Mouse (Mus musculus) bone marrow macrophage, adult 2 months (primary cell): Measurements from ENCODE around the gene Rps6ka4. TPM values are rescaled to one million over a fixed set of nuclear protein-coding genes. Genes with fewer than 3 reads are reported as not detected.
A peak's percentile ranks its signal among the peaks of the same experiment; 100 is the strongest.

Experiments used
- H3K27ac ChIP-seq: 2 replicates; pipeline ENCODE4 v1.5.1; 2012; ENCODE audit warnings: low read depth, low read length; ENCODE audit not compliant: insufficient read depth
- H3K4me1 ChIP-seq: 2 replicates; pipeline ENCODE4 v1.6.1; 2012; ENCODE audit warnings: low read length; ENCODE audit not compliant: control insufficient read depth, insufficient read depth
- H3K4me3 ChIP-seq: 2 replicates; pipeline ENCODE4 v1.5.1; 2012; ENCODE audit warnings: mild to moderate bottlenecking, low read length, moderate library complexity; ENCODE audit not compliant: insufficient read depth
- CTCF ChIP-seq: IDR thresholded peaks from 2 replicates; pipeline ENCODE4 v1.5.1; 2012; ENCODE audit warnings: low read depth, mild to moderate bottlenecking, low read length, moderate library complexity
- POLR2A ChIP-seq: IDR thresholded peaks from 2 replicates; pipeline ENCODE4 v1.6.1; 2012; ENCODE audit warnings: mild to moderate bottlenecking, low read depth, low read length, borderline replicate concordance
- polyA plus RNA-seq: library from polyadenylated mRNA; stranded (reverse); fragments of >200 nt; gene quantifications from 2 replicates; pipeline ENCODE4 v1.2.4, GENCODE M21; 2012; ENCODE audit not compliant: missing spikeins, insufficient read depth, insufficient read length

Gene Rps6ka4
- polyA plus RNA-seq, 1 experiment, result 20.5 TPM

DNA sequence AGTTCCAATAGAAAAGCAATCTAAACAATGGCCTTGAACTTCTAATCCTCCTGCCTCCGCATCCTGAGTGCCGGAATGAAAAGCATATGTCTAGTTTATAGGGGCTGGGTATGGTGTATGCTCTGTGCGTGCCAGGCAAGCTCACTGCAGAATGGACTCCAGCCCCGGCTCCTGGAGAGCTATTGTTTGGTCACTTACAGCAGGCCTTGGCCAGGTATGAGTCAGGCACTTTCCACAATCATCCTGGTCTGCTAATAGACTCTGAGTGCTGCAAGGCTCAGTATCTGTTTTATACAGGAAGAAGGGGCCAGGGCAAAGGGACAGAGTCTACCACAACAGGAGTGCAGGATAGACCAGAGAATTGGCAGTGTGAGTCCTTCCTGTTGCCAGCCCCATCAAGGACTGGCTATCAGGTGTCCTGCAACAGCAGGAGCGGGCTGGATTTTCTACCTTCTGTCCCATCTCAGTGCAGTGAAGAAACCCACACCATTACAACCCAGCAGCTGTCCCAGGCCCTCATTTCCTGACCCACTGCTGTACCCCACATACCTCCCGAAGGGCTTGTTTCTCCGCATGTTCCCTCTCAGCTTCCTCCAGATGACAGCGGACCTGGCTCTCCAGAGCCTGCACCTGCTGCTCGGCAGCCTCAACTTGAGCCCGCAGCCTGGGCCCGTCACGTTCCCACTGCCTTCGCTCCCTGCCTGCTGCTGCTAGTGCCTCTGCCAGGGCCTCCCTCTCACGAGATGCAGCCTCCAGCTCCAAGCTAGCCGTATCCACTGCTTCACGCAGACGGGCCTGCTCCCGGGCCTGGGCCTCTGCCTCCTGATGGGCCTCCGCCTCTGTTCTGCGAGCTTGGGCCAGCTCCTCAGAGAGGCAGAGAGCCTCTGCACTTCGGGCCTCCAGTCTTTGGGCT, 12.2 kb upstream of the Rps6ka4 start:
- Histone ChIP-seq H3K4me1 (peaks cover 10% of the 10 kb centered on the region), H3K4me3 (no peak overlapping the region), H3K27ac (no peak overlapping the region)
- TF ChIP-seq CTCF, result no peak
- no peak for TF ChIP-seq POLR2A

DNA sequence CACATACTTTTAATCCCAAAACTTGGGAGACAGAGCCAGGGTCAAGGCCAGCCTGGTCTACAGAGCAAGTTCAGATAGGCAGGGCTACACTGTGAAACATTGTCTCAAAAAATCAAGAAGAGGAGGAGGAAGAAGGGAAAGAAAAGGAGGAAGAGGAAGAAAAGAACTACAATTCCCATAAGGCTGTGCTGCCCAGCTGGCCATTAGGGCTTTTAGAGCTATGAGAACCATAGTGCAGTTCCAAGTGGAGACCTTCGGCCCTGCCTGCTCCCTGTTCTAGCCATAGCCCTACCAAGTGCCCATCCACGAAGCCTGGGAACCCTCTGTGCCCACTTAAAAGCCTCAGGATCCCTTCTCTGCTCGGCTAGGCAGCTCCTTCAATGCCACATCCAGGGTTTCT, 11.1 kb upstream of the Rps6ka4 start:
- H3K27ac ChIP-seq, result no peak overlapping the region
- H3K4me3 ChIP-seq, result no peak overlapping the region
- peaks cover 7% of the 10 kb centered on the region for H3K4me1 ChIP-seq
- TF ChIP-seq CTCF (no peak), POLR2A (no peak)

DNA sequence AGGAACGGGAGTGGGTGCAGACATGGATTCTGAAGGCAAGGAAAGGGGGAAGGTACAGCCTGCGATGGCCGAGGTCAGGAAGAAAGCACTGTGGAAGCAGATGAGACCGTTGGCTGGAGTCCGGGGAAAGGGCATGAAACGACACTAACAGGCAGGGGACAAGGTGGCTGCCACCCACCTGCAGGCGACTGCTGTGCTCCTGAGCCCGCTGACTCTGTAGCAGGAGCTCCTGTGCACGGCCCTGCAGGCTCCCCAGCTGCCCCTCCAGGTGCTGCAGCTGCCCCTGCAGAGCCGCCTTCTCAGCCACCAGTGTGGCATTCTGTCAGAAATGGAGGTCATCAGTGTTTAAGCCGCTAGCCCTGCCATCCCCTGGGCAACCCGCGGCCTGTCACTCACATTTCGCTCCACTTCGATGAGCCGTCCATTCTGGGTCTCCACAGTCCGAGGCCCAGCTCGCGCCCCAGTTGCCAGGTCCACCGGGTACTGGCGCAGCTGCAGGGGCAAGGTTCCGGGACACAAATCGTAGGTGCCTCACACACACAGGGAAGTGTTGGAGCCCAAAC, 9.2 kb upstream of the Rps6ka4 start:
- Histone ChIP-seq H3K4me1 (no peaks in the 10 kb centered on the region), H3K4me3 (no peak overlapping the region), H3K27ac (no peak overlapping the region)
- TF ChIP-seq CTCF, result no peak
- no peak for TF ChIP-seq POLR2A

DNA sequence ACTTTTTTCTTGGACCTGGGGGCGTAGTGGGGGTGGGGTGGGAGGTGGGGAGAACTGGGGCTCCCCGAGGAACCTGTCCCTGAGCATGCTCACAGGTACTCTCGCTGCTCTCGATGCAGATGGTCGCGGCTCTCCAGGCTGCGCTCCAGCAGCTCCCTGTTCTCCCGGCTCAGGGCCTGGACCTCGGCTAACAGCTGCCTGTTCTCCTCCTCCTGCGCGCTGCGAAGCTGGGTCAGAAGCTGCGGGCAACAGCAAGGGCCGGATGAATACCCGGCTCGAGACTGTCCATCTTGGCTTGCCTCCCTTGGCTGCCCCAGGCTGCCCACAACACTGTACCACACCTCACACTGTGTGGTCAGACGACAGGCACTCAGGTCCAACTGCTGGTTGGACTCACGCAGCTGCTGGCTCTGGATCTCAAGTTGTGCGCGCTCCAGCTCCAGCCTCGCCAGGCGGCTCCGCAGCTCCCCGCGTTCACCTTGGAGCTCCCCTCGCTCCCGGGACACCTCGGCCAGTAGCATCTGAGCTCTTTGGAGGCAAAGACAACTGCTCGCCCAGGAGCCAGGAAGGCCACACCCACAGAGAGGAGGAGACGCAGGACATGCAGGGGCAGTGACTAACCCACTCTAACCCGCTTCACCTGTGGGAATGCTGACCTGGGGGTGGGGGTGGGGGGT, 7.5 kb upstream of the Rps6ka4 start:
- Histone ChIP-seq H3K4me1 (no peaks in the 10 kb centered on the region), H3K27ac (no peak overlapping the region), H3K4me3 (no peak overlapping the region)
- TF ChIP-seq POLR2A (no peak), CTCF (no peak)

DNA sequence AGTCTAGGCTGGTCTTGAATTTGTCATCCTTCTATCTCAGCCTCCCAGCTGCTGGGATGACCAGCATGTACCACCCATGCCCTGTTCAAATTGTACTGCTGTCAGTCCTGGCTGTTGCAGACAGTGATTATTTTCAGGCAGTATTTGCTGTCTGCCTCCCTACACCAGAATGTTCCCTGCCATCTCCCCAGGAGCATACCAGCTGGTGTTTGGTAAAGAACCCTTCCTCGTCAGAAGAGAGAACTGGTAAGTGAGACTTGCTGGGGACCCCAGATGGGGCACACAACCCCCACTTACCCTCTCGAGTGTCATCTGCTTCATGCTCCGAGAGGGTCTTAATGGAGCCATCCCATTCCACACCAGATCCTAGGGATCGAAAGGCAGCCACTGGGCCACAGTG, 5.6 kb upstream of the Rps6ka4 start:
- Histone ChIP-seq H3K27ac (no peak overlapping the region), H3K4me3 (no peak overlapping the region), H3K4me1 (peaks cover 4% of the 10 kb centered on the region)
- no peak for TF ChIP-seq POLR2A

DNA sequence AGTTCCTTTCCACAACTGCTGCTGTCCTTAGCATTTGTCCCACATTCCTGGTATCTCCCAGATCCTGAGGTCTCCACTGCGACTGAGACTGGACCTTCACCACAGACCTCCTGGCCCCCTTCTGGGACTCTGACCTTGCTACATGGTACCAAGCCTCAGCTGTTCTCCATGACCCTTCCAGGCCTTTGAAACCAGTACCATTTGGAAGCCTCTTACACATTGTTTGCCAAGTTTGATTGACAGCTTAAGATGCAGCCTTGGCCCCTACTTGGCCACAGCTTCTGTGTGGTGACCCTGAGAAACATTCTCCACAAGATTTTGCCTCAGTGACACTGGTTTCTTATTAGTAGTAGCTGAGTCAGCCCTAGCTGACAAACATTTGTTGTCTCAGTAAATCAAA, 1.9 kb upstream of the Rps6ka4 start:
- Histone ChIP-seq H3K4me1 (peaks cover 9% of the 10 kb centered on the region), H3K27ac (no peak overlapping the region), H3K4me3 (no peak overlapping the region)
- TF ChIP-seq CTCF, result no peak
- TF ChIP-seq POLR2A, result no peak

DNA sequence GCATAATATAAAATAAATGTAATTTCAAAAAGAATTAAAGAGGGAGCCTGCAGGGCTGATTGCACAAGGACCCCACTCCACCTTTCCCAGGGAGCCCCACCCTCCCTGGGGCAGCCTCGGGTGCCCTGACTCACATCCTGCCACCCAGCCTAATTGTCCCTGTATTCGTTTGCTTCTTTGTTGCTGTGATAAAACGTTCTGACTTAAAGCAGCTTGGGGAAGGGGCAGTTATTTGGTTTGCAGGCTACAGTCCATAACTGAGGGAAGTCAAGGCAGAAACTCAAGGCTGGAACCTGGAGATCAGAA, 809 bp upstream of the Rps6ka4 start:
- TF ChIP-seq POLR2A, result no peak
- Histone ChIP-seq H3K27ac (no peak overlapping the region), H3K4me1 (peaks cover 9% of the 10 kb centered on the region), H3K4me3 (no peak overlapping the region)

DNA sequence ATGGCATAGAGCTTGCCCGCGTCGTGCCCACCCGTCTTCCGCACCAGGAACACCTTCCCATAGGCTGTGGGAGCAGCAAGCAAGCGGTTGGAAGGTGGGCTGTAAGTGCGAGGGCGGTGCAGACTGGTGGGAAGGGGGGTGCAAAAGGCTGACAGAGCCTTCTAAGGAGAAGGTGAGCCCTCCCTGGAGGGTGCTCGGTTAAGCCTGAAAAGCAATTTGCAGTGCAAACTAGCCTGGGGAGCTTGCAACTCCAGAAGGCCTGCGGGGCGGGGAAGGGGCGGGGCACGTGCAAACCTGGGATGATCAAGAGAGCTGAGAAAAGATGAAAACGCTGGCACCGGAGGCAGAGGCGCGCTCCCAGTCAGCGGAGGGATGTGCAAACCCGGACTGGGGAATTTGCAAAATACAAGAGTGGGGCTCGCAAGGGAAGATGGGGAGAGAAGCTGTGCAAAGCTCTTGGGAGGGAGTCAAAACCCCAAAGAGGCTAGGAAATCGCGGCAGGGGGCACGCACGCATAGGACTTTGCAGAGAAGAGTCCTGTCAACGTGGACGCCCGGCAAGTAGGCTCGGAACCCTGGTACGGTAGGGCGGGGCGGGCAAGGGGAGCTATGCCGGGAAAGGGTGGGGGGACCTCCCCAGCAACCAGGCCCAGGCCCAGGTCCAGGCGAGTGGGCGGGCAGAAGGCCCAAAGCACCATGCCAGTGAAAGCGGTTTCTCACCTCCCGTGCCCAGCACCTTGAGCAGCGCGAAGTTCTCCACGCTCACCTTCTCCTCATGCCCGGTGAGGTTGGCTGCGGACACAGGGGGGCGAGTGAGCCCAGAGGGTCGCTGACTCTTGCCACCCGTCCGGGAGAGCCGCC, 591 bp downstream of the Rps6ka4 start:
- TF ChIP-seq CTCF (no peak), POLR2A (no peak)
- H3K4me1 ChIP-seq, result peaks cover 9% of the 10 kb centered on the region
- no peak overlapping the region for H3K27ac ChIP-seq
- peak overlapping the region; percentile 80 for H3K4me3 ChIP-seq

DNA sequence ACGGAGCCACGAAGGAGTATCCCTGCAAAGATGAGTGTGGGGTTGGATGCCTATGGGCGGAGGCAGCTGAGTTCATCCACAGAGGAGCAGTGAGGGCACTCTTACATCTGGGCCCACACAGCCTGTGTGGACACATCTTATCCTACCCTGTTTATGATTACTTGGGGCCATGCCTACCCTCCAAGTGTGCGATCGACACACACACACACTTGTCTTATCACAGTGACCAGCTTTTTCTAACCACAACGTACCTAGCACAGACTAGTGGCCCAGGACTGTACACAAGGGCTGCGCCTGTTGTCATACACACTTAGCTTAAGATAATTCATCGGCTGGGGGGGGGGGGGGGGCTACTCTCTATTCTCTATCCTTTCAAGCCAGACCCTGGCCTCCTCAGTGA, 8.1 kb downstream of the Rps6ka4 start:
- H3K4me1 ChIP-seq, result no peaks in the 10 kb centered on the region
- H3K4me3 ChIP-seq, result no peak overlapping the region
- H3K27ac ChIP-seq, result no peak overlapping the region
- TF ChIP-seq POLR2A (no peak), CTCF (no peak)

DNA sequence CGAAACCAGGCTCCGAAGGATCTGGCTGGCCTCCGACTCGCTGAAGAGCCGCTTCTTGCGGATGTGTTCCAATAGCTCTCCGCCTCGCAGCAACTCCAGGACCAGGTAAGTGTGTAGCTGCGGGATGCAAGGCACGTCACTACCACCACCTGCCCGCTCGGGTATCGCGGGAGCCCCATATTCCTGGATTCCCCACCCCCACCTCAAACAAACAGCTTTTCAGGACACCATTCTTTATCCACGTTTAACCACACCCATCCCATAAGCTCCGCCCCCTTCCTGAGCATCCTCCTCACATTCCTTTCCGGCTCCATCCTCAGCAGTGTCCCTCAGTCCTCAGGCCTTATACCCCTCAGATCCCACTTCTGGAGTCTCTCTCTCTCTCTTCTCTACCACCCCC, 9.1 kb downstream of the Rps6ka4 start:
- no peaks in the 10 kb centered on the region for H3K4me1 ChIP-seq
- no peak overlapping the region for H3K4me3 ChIP-seq
- no peak for TF ChIP-seq CTCF
- no peak for TF ChIP-seq POLR2A
- H3K27ac ChIP-seq, result no peak overlapping the region
